Mouse (Mus musculus): Measurements from ENCODE around the gene Rnf187.

GRCm38 (mm10) chr11:58938322-58939087 lies at the start of gene Rnf187:
- no peak for TF ChIP-seq CTCF (IDR thresholded peaks at IDR 0.05; ENCODE audit: extremely low read depth, insufficient read length, insufficient replicate concordance, low read depth, low read length)
- peak; percentile 85 for TF ChIP-seq POLR2A (IDR thresholded peaks at IDR 0.05; ENCODE audit: low read depth, low read length)

Measured in small intestine, adult 2 months (tissue).